Mouse (Mus musculus) heart, embryonic 16.5 days (tissue): Measurements from ENCODE around the gene Olfr1100. TPM values are rescaled to one million over a fixed set of nuclear protein-coding genes. Genes with fewer than 3 reads are reported as not detected.

Experiments used
- ATAC-seq: fragments of 200-750 bp; cut with Nextera tagmentation; replicated peaks from 2 replicates; pipeline ENCODE4 v1.8.0; 2017; ENCODE audit warnings: moderate number of reproducible peaks; ENCODE audit not compliant: insufficient read depth, low FRiP score; ENCODE audit errors: extremely low read depth
- H3K27ac ChIP-seq: fragments of 300-500 bp; sonication (generic); 2 replicates; pipeline ENCODE4 v1.5.1; 2014; ENCODE audit warnings: mild to moderate bottlenecking, low read length, control low read depth, moderate library complexity
- H3K27me3 ChIP-seq: fragments of 300-500 bp; sonication (generic); 2 replicates; pipeline ENCODE4 v1.6.1; 2014; ENCODE audit warnings: low read length, mixed read lengths; ENCODE audit not compliant: control insufficient read depth, insufficient read depth
- H3K36me3 ChIP-seq: fragments of 300-500 bp; sonication (generic); 2 replicates; pipeline ENCODE4 v1.6.1; 2014; ENCODE audit not compliant: control insufficient read depth, insufficient read depth
- H3K4me1 ChIP-seq: fragments of 300-500 bp; sonication (generic); 2 replicates; pipeline ENCODE4 v1.6.1; 2014; ENCODE audit warnings: low read length, mixed read lengths; ENCODE audit not compliant: control insufficient read depth, insufficient read depth
- H3K4me2 ChIP-seq: fragments of 300-500 bp; sonication (generic); 2 replicates; pipeline ENCODE4 v1.6.1; 2014; ENCODE audit warnings: low read depth, mild to moderate bottlenecking, control low read depth, low read length
- H3K4me3 ChIP-seq: fragments of 300-500 bp; sonication (generic); 2 replicates; pipeline ENCODE4 v1.5.1; 2014; ENCODE audit warnings: mild to moderate bottlenecking, control low read depth, low read length
- H3K9ac ChIP-seq: fragments of 300-500 bp; sonication (generic); 2 replicates; pipeline ENCODE4 v1.6.1; 2014; ENCODE audit warnings: low read length, control low read depth
- H3K9me3 ChIP-seq: fragments of 300-500 bp; sonication (generic); replicated peaks from 2 replicates; pipeline ENCODE4 v1.6.1; 2016; ENCODE audit warnings: low read length; ENCODE audit not compliant: control insufficient read depth
- WGBS: fragments of 180-500 bp; shearing (Covaris S2); extraction: QIAGEN DNeasy Blood & Tissue Kit; methylation state at CpG from one replicate; pipeline ENCODE4 v1.1.7; 2014; 5-methylcytosine and 5-hydroxymethylcytosine counted together
- polyA plus RNA-seq: library from polyadenylated mRNA; unstranded; fragments of >200 nt; fragmentation: Nextera tagmentation; extraction: Ambion mirVana; gene quantifications from 2 replicates; pipeline ENCODE4 v1.2.1, GENCODE M21; 2015

The Olfr1100 gene
- polyA plus RNA-seq, result not detected in 2 replicates

DNA sequence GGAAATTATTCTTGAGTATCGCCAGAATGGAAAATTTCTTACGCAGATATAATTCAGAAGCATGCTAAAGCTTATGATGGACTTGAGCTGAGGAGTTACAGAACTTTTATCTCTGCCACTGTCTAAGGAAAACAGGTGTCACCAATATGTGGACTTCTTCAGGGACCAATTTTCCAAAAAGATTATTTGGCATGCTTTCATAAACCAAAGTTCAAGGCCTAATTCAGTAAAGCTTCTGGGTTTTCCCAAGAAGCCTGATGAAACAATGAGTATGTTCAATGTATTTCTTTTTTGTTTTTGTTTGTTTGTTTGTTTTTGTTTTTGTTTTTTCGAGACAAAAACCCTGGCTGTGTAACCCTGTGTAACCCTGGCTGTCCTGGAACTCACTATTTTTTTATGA, at the start of gene Olfr1100:
Gene Olfr1100 (minus strand): TSS at position 101 of the 400 bp plus-strand sequence.
- H3K27ac ChIP-seq, result no peak within 1 kb of the TSS
- no peak within 1 kb of the TSS for H3K9ac ChIP-seq
- no peaks in the 10 kb centered on the region for H3K9me3 ChIP-seq
- H3K36me3 ChIP-seq, result no peaks in the 10 kb centered on the region
- no peak within 1 kb of the TSS for H3K4me3 ChIP-seq
- 67% methylated on average over 3 of the region's 3 CpGs for WGBS
- no peaks in the 10 kb centered on the region for H3K27me3 ChIP-seq
- no peak within 1 kb of the TSS for H3K4me2 ChIP-seq
- ATAC-seq, result no peak
- no peaks in the 10 kb centered on the region for H3K4me1 ChIP-seq

DNA sequence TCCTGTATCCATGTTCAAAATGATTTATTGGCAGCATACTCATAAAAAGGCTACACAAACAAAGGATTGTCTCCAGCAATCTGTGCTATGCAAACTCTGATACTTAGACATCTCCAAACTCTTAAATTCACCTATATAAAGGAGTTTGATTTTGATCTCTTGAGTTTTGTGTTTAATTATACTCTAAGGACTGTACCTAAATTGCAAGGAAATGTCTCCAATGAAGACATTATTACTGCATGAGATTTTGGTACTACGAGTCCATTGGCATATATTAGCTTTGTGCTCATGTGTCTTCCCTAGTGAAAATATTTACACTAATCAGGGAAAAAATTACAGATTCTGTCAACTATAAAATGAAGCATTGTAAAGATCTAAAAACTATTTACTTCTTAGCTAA, 47.2 kb upstream of the Olfr1100 start, which contains the start of gene Olfr1104:
Gene Olfr1104 (minus strand): TSS at position 101 of the 400 bp plus-strand sequence.
- 76% methylated on average over 1 of the region's 1 CpGs for WGBS
- no peaks in the 10 kb centered on the region for H3K36me3 ChIP-seq
- H3K9me3 ChIP-seq, result no peaks in the 10 kb centered on the region
- no peak within 1 kb of the TSS for H3K27ac ChIP-seq
- no peak within 1 kb of the TSS for H3K4me2 ChIP-seq
- ATAC-seq, result no peak
- H3K27me3 ChIP-seq, result no peaks in the 10 kb centered on the region
- H3K4me3 ChIP-seq, result no peak within 1 kb of the TSS
- no peaks in the 10 kb centered on the region for H3K4me1 ChIP-seq
- H3K9ac ChIP-seq, result no peak within 1 kb of the TSS

DNA sequence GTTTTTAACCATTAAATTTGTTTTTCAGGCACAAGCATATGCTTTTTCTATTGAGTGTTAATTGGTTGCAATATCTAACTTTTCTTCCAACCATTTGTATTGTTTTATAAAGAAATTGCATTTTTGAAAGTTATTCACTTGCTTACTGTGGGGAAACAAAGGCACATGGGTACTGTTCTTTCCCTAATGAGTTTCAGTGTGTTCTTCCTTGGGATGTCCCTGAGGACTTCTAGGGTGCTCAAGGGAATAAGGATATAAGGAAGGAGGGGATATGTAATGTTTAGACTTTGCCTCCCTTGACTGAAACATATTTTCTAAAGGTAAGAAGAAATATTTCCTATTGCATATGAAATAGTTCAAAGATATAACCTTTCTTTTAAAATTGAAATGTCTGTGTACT, 18.3 kb upstream of the Olfr1100 start, which contains the start of gene Olfr1102:
Gene Olfr1102 (plus strand): TSS at position 301 of the 400 bp plus-strand sequence.
- no peaks in the 10 kb centered on the region for H3K36me3 ChIP-seq
- H3K4me3 ChIP-seq, result no peak within 1 kb of the TSS
- no peak within 1 kb of the TSS for H3K27ac ChIP-seq
- H3K27me3 ChIP-seq, result no peaks in the 10 kb centered on the region
- H3K4me2 ChIP-seq, result no peak within 1 kb of the TSS
- ATAC-seq, result no peak
- H3K9me3 ChIP-seq, result no peaks in the 10 kb centered on the region
- no peaks in the 10 kb centered on the region for H3K4me1 ChIP-seq
- no peak within 1 kb of the TSS for H3K9ac ChIP-seq

DNA sequence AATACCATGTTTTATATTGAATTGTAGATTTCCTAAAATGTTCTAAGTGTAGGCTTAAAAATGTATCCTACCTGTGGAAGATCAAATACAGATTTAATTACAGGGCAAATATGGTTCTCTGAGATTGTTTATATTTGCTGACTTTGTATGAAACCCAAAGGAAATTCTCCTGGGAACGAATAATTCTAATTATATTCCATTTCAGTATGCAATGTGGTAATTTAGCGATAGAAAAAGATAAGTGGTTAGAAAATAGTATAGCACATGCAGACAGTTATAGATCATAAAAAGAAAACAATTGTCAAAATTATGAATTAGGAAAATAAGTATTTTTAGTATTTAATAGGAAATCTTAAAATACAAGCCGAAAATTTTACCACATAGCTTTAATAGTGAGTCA, 11.4 kb upstream of the Olfr1100 start, which contains the start of gene Olfr1101:
Gene Olfr1101 (minus strand): TSS at position 101 of the 400 bp plus-strand sequence.
- WGBS, result 67% methylated on average over 3 of the region's 3 CpGs

DNA sequence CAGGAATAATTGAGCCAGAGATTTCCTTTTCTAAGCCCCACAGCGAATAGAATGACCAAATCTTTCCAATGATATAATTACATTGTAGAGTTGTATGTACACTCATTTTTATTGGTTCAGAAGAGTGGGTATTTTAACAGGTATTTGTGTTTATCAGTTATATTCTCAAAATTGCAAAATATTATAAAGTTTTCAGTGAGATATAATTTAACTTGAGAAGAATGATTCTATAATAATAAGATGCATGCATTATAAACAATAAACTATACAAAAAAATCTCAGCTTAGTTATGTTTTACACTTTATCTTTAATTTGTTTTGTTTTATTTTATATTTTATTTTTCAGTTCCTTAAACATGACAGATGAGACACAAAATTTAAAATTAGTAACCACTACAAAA, 19.2 kb downstream of the Olfr1100 start, which contains the start of gene Olfr1099:
Gene Olfr1099 (minus strand): TSS at position 101 of the 400 bp plus-strand sequence.
- Histone ChIP-seq H3K9me3 (no peaks in the 10 kb centered on the region), H3K27me3 (no peaks in the 10 kb centered on the region), H3K4me1 (no peaks in the 10 kb centered on the region), H3K9ac (no peak within 1 kb of the TSS), H3K4me2 (no peak within 1 kb of the TSS), H3K27ac (no peak within 1 kb of the TSS), H3K4me3 (no peak within 1 kb of the TSS), H3K36me3 (no peaks in the 10 kb centered on the region)
- no peak for ATAC-seq
- 85% methylated on average over 1 of the region's 1 CpGs for WGBS

More for the DNA sequence above, 11.4 kb upstream of the Olfr1100 start, which contains the start of gene Olfr1101:
- Histone ChIP-seq H3K36me3 (no peaks in the 10 kb centered on the region), H3K4me3 (no peak within 1 kb of the TSS), H3K27me3 (no peaks in the 10 kb centered on the region), H3K27ac (no peak within 1 kb of the TSS), H3K4me1 (no peaks in the 10 kb centered on the region), H3K9me3 (no peaks in the 10 kb centered on the region), H3K9ac (no peak within 1 kb of the TSS), H3K4me2 (no peak within 1 kb of the TSS)
- no peak for ATAC-seq

DNA sequence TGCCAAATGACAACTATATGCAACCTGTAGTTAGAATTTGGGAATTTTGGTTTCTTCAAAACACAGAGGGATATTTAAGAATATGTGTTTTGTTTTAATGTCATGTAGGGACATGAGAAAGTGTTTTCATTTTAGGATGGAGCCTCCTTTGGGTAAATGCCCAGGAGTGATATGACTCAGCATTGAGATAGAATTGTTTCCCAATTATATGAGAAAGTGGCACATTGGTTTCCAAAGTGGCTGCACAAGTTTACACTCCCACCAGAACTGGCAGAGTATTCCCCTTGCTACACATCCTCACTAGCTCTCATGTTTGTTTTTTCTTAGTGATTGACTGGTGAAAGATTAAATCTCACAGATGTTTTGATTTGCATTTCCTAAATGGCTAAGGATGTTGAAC, 53.2 kb downstream of the Olfr1100 start:
- no peak overlapping the region for H3K9ac ChIP-seq
- H3K27me3 ChIP-seq, result no peaks in the 10 kb centered on the region
- no peak overlapping the region for H3K4me3 ChIP-seq
- H3K36me3 ChIP-seq, result no peaks in the 10 kb centered on the region
- H3K4me1 ChIP-seq, result no peaks in the 10 kb centered on the region
- H3K27ac ChIP-seq, result no peak overlapping the region
- no peaks in the 10 kb centered on the region for H3K9me3 ChIP-seq
- H3K4me2 ChIP-seq, result no peak overlapping the region
- ATAC-seq, result no peak

Other genes with a start within 250 kb of the Olfr1100 start
- not detected in 2 replicates for gene Olfr1089, start 246.3 kb downstream of the Olfr1100 start, polyA plus RNA-seq
- not detected in 2 replicates for gene Olfr1090, start 221.0 kb downstream of the Olfr1100 start, polyA plus RNA-seq
- gene Olfr1093, start 197.5 kb downstream of the Olfr1100 start, polyA plus RNA-seq, result not detected in 2 replicates
- not detected in 2 replicates for gene Olfr141, start 169.9 kb downstream of the Olfr1100 start, polyA plus RNA-seq
- not detected in 2 replicates for gene Olfr1094, start 155.3 kb downstream of the Olfr1100 start, polyA plus RNA-seq
- not detected in 2 replicates for gene Olfr1095, start 128.3 kb downstream of the Olfr1100 start, polyA plus RNA-seq
- gene Gm13723, start 105.2 kb downstream of the Olfr1100 start, polyA plus RNA-seq, result not detected in 2 replicates
- not detected in 2 replicates for gene Olfr1097, start 87.7 kb downstream of the Olfr1100 start, polyA plus RNA-seq
- not detected in 2 replicates for gene Olfr1098, start 55.4 kb downstream of the Olfr1100 start, polyA plus RNA-seq
- not detected in 2 replicates for gene Olfr1099, start 19.3 kb downstream of the Olfr1100 start, polyA plus RNA-seq
- not detected in 2 replicates for gene Olfr1101, start 11.3 kb upstream of the Olfr1100 start, polyA plus RNA-seq
- not detected in 2 replicates for gene Olfr1102, start 18.4 kb upstream of the Olfr1100 start, polyA plus RNA-seq
- not detected in 2 replicates for gene Olfr1104, start 47.1 kb upstream of the Olfr1100 start, polyA plus RNA-seq
- gene Olfr1105, start 56.6 kb upstream of the Olfr1100 start, polyA plus RNA-seq, result not detected in 2 replicates
- not detected in 2 replicates for gene Olfr1106, start 72.3 kb upstream of the Olfr1100 start, polyA plus RNA-seq
- gene Olfr1107, start 95.9 kb upstream of the Olfr1100 start, polyA plus RNA-seq, result not detected in 2 replicates
- gene Olfr1109, start 116.1 kb upstream of the Olfr1100 start, polyA plus RNA-seq, result not detected in 2 replicates
- not detected in 2 replicates for gene Olfr259, start 134.6 kb upstream of the Olfr1100 start, polyA plus RNA-seq
- gene Olfr1110, start 160.3 kb upstream of the Olfr1100 start, polyA plus RNA-seq, result not detected in 2 replicates
- not detected in 2 replicates for gene Olfr1111, start 172.7 kb upstream of the Olfr1100 start, polyA plus RNA-seq
- not detected in 2 replicates for gene Olfr1112, start 207.8 kb upstream of the Olfr1100 start, polyA plus RNA-seq
- not detected in 2 replicates for gene Olfr1113, start 229.0 kb upstream of the Olfr1100 start, polyA plus RNA-seq